Mouse (Mus musculus): ENCODE data around the gene Tmem95. TPM values are rescaled to one million over a fixed set of nuclear protein-coding genes. Genes with fewer than 3 reads are reported as not detected.
"Not testable (repeated sequence)": the region's sequence is repeated elsewhere in the genome, so short reads cannot be mapped to it uniquely, and the experiment has no call there.

Gene Tmem95
- not detected in 2 replicates for polyA plus RNA-seq (2016; fragmentation: Nextera tagmentation; extraction: Ambion mirVana)

- Histone ChIP-seq H3K4me3 (peak within 1 kb of the TSS; percentile 71), H3K36me3 (no peaks in the 10 kb centered on the region), H3K27ac (peak within 1 kb of the TSS; percentile 19; the same call in 1 of the 2 replicates), H3K4me1 (peaks cover 58% of the 10 kb centered on the region), H3K9me3 (no peaks in the 10 kb centered on the region), H3K27me3 (ENCODE audit: insufficient read depth, poor library complexity, severe bottlenecking) (peaks cover 6% of the 10 kb centered on the region; the same call in 1 of the 2 replicates)
- WGBS, result 86% methylated on average over 11 of the region's 11 CpGs
- no peak for DNase-seq (ENCODE audit: low spot score)
Measured at GRCm38 (mm10) chr11:69877878-69878277, at the start of gene Tmem95. Gene Tmem95, minus strand, starts transcription at chr11:69878018.

- no peak for DNase-seq (ENCODE audit: low spot score)
- H3K27ac ChIP-seq, result no peak overlapping the region
- no peaks in the 10 kb centered on the region for H3K27me3 ChIP-seq (ENCODE audit: insufficient read depth, poor library complexity, severe bottlenecking)
- H3K4me3 ChIP-seq, result no peak overlapping the region
- H3K36me3 ChIP-seq, result no peaks in the 10 kb centered on the region
- 0 out of 2 replicates have a peak, but pooled peaks cover under 1% of the 10 kb centered on the region for H3K4me1 ChIP-seq
- H3K9me3 ChIP-seq, result no peaks in the 10 kb centered on the region
- WGBS, result 92% methylated on average over 2 of the region's 2 CpGs
Measured at GRCm38 (mm10) chr11:69927501-69927900, 49.7 kb upstream of the Tmem95 start.

- peaks cover 19% of the 10 kb centered on the region for H3K36me3 ChIP-seq
- no peaks in the 10 kb centered on the region for H3K27me3 ChIP-seq (ENCODE audit: insufficient read depth, poor library complexity, severe bottlenecking)
- no peak for DNase-seq (ENCODE audit: low spot score)
- peak overlapping the region; percentile 85 for H3K4me3 ChIP-seq
- 69% methylated on average over 3 of the region's 3 CpGs for WGBS
- H3K27ac ChIP-seq, result peak overlapping the region; percentile 97; the same call in 1 of the 2 replicates
- H3K9me3 ChIP-seq, result no peaks in the 10 kb centered on the region
- H3K4me1 ChIP-seq, result peaks cover 17% of the 10 kb centered on the region
Measured at GRCm38 (mm10) chr11:69922796-69923195, 45.0 kb upstream of the Tmem95 start.

GRCm38 (mm10) chr11:69922012-69922756, 44.4 kb upstream of the Tmem95 start:
- peaks cover 25% of the 10 kb centered on the region for H3K36me3 ChIP-seq
- no peak for DNase-seq (ENCODE audit: low spot score)
- H3K27me3 ChIP-seq (ENCODE audit: insufficient read depth, poor library complexity, severe bottlenecking), result no peaks in the 10 kb centered on the region
- WGBS, result 6% methylated on average over 12 of the region's 12 CpGs
- peaks cover 19% of the 10 kb centered on the region for H3K4me1 ChIP-seq
- H3K4me3 ChIP-seq, result peak overlapping the region; percentile 85
- H3K9me3 ChIP-seq, result no peaks in the 10 kb centered on the region
- peak overlapping the region; percentile 97 for H3K27ac ChIP-seq

GRCm38 (mm10) chr11:69921114-69922011, 43.5 kb upstream of the Tmem95 start, which contains the start of gene Eif5a:
Gene Eif5a, minus strand, starts transcription at chr11:69921958.
- no peaks in the 10 kb centered on the region for H3K27me3 ChIP-seq (ENCODE audit: insufficient read depth, poor library complexity, severe bottlenecking)
- H3K27ac ChIP-seq, result peak within 1 kb of the TSS; percentile 97
- H3K4me3 ChIP-seq, result peak within 1 kb of the TSS; percentile 85
- H3K9me3 ChIP-seq, result no peaks in the 10 kb centered on the region
- peak; percentile 100 for DNase-seq (ENCODE audit: low spot score)
- H3K4me1 ChIP-seq, result peaks cover 27% of the 10 kb centered on the region
- peaks cover 33% of the 10 kb centered on the region for H3K36me3 ChIP-seq
- WGBS, result under 1% methylated on average over 78 of the region's 78 CpGs

- peak; percentile 79 for DNase-seq (ENCODE audit: low spot score)
- Histone ChIP-seq H3K9me3 (no peaks in the 10 kb centered on the region), H3K4me1 (peaks cover 36% of the 10 kb centered on the region), H3K36me3 (peaks cover 42% of the 10 kb centered on the region), H3K27ac (peak overlapping the region; percentile 97), H3K4me3 (peak overlapping the region; percentile 85), H3K27me3 (ENCODE audit: insufficient read depth, poor library complexity, severe bottlenecking) (no peaks in the 10 kb centered on the region)
- WGBS, result under 1% methylated on average over 64 of the region's 65 CpGs
Measured at GRCm38 (mm10) chr11:69920266-69921031, 42.6 kb upstream of the Tmem95 start.

- no peaks in the 10 kb centered on the region for H3K27me3 ChIP-seq (ENCODE audit: insufficient read depth, poor library complexity, severe bottlenecking)
- peak overlapping the region; percentile 85 for H3K4me3 ChIP-seq
- H3K4me1 ChIP-seq, result peaks cover 43% of the 10 kb centered on the region
- H3K27ac ChIP-seq, result peak overlapping the region; percentile 97
- no peaks in the 10 kb centered on the region for H3K9me3 ChIP-seq
- WGBS, result under 1% methylated on average over 17 of the region's 17 CpGs
- peak; percentile 95 for DNase-seq (ENCODE audit: low spot score)
- H3K36me3 ChIP-seq, result peaks cover 49% of the 10 kb centered on the region
Measured at GRCm38 (mm10) chr11:69919661-69920265, 41.9 kb upstream of the Tmem95 start.

GRCm38 (mm10) chr11:69919053-69919452, 41.2 kb upstream of the Tmem95 start:
- Histone ChIP-seq H3K36me3 (peaks cover 50% of the 10 kb centered on the region), H3K4me3 (peak overlapping the region; percentile 85), H3K27me3 (ENCODE audit: insufficient read depth, poor library complexity, severe bottlenecking) (no peaks in the 10 kb centered on the region), H3K4me1 (peaks cover 50% of the 10 kb centered on the region), H3K27ac (peak overlapping the region; percentile 97), H3K9me3 (no peaks in the 10 kb centered on the region)
- WGBS, result 82% methylated on average over 9 of the region's 9 CpGs
- peak; percentile 73 for DNase-seq (ENCODE audit: low spot score)

- Histone ChIP-seq H3K27me3 (ENCODE audit: insufficient read depth, poor library complexity, severe bottlenecking) (no peaks in the 10 kb centered on the region), H3K27ac (no peak overlapping the region), H3K4me3 (no peak overlapping the region), H3K9me3 (no peaks in the 10 kb centered on the region), H3K36me3 (peaks cover 54% of the 10 kb centered on the region), H3K4me1 (peaks cover 56% of the 10 kb centered on the region)
- peak; percentile 66 for DNase-seq (ENCODE audit: low spot score)
- WGBS, result 81% methylated on average over 5 of the region's 5 CpGs
Measured at GRCm38 (mm10) chr11:69918118-69918517, 40.3 kb upstream of the Tmem95 start.

- no peak overlapping the region for H3K27ac ChIP-seq
- no peaks in the 10 kb centered on the region for H3K27me3 ChIP-seq (ENCODE audit: insufficient read depth, poor library complexity, severe bottlenecking)
- 82% methylated on average over 8 of the region's 8 CpGs for WGBS
- peaks cover 59% of the 10 kb centered on the region for H3K4me1 ChIP-seq
- DNase-seq (ENCODE audit: low spot score), result peak; percentile 59
- peaks cover 60% of the 10 kb centered on the region for H3K36me3 ChIP-seq
- H3K9me3 ChIP-seq, result no peaks in the 10 kb centered on the region
- no peak overlapping the region for H3K4me3 ChIP-seq
Measured at GRCm38 (mm10) chr11:69917379-69917948, 39.6 kb upstream of the Tmem95 start.

- 56% methylated on average over 7 of the region's 7 CpGs for WGBS
- not testable (repeated sequence) for DNase-seq (ENCODE audit: low spot score); H3K27me3 ChIP-seq (ENCODE audit: insufficient read depth, poor library complexity, severe bottlenecking); H3K27ac ChIP-seq; H3K9me3 ChIP-seq
- Histone ChIP-seq H3K4me1 (peaks cover 55% of the 10 kb centered on the region), H3K36me3 (peaks cover 67% of the 10 kb centered on the region), H3K4me3 (peak overlapping the region; percentile 91; the same call in 1 of the 2 replicates)
Measured at GRCm38 (mm10) chr11:69916652-69917378, 39.0 kb upstream of the Tmem95 start.

Measured in heart, embryonic 10.5 days (tissue).